Mouse (Mus musculus): ENCODE data around the gene Itgav. TPM values are rescaled to one million over a fixed set of nuclear protein-coding genes. Genes with fewer than 3 reads are reported as not detected.
A peak's percentile ranks its signal among the peaks of the same experiment; 100 is the strongest.

The Itgav gene
- polyA plus RNA-seq, 1 experiment = 25.9 TPM

DNA sequence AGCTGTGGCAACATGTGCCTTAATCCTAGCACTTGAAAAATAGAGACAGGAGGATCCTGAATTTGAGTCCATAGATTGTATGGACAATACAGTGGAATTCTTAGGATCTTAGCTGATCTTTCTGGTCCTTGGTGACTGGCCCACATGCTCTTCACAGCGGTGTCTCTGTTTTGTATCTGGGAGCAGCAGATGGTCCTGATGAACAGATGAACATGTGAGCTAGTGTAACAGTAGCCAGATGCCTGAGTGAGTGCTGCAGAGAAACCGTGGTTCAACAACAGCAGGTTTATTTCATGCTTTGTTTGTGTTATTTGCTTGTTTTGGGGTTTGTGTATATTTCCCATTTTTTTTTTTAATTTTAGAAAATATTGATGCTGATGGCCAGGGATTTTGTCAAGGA is 37.3 kb downstream of the Itgav start:
- no peak for DNase-seq
- Histone ChIP-seq H3K27me3 (ENCODE audit: control insufficient read depth, insufficient read depth, low read length) (no peaks in the 10 kb centered on the region), H3K36me3 (ENCODE audit: control insufficient read depth, insufficient read depth, low read length) (peaks cover 17% of the 10 kb centered on the region), H3K27ac (ENCODE audit: control insufficient read depth, insufficient read depth, low read length) (no peak overlapping the region), H3K4me3 (ENCODE audit: control insufficient read depth, insufficient read depth, low read length) (no peak overlapping the region), H3K4me1 (replicated peaks; ENCODE audit: control insufficient read depth, insufficient read depth, low read length) (no peaks in the 10 kb centered on the region)
- TF ChIP-seq CTCF (IDR thresholded peaks at IDR 0.05; ENCODE audit: borderline replicate concordance, control insufficient read depth, extremely low read depth, insufficient read depth, low read length, poor library complexity) (no peak), POLR2A (IDR thresholded peaks at IDR 0.05; ENCODE audit: control insufficient read depth, extremely low read depth, insufficient read depth, low read length, poor library complexity) (no peak)
- 93% methylated on average over 2 of the region's 2 CpGs for WGBS

DNA sequence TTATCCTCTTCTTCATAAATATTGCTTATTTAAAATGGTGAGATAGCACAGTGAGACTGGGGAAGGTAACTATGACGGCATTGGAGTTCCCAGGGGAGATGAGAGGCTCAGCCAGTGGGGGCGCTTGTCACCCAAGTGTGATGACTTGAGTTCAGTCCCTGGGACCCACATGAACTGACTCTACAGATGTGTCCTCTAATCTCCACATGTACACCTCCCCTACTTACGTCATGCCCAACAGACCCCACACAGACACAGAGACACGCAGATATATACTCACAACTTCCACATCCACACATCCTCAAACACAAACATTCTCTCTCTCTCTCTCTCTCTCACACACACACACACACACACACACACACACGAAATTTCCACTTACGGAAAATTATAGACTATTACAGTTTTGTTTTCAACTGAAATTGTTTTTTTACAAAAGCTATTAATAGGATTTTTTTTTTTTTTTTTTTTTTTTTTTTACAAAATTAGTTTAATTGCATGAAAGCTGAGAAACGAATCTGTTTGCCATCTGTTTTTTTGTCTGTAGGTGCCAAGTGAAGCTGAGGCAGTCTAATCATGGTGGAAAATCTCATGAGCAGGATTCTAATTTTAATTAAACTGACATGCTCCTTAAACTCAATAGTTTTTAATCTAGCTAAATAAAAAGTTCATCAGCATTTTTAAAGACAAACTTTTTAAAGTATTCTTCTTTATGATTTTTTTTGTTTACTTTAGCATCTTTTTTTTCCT is 38.1 kb downstream of the Itgav start:
- no peak overlapping the region for H3K27ac ChIP-seq (ENCODE audit: control insufficient read depth, insufficient read depth, low read length)
- DNase-seq = no peak
- H3K4me1 ChIP-seq (replicated peaks; ENCODE audit: control insufficient read depth, insufficient read depth, low read length) = no peaks in the 10 kb centered on the region
- H3K4me3 ChIP-seq (ENCODE audit: control insufficient read depth, insufficient read depth, low read length) = no peak overlapping the region
- 92% methylated on average over 7 of the region's 7 CpGs for WGBS
- no peaks in the 10 kb centered on the region for H3K27me3 ChIP-seq (ENCODE audit: control insufficient read depth, insufficient read depth, low read length)
- no peak for TF ChIP-seq CTCF (IDR thresholded peaks at IDR 0.05; ENCODE audit: borderline replicate concordance, control insufficient read depth, extremely low read depth, insufficient read depth, low read length, poor library complexity)
- TF ChIP-seq POLR2A (IDR thresholded peaks at IDR 0.05; ENCODE audit: control insufficient read depth, extremely low read depth, insufficient read depth, low read length, poor library complexity) = no peak
- H3K36me3 ChIP-seq (ENCODE audit: control insufficient read depth, insufficient read depth, low read length) = peaks cover 14% of the 10 kb centered on the region

GRCm38 (mm10) chr2:83766058-83766457 is 41.9 kb downstream of the Itgav start:
- WGBS = 95% methylated on average over 6 of the region's 6 CpGs
- peaks cover 18% of the 10 kb centered on the region for H3K36me3 ChIP-seq (ENCODE audit: control insufficient read depth, insufficient read depth, low read length)
- no peaks in the 10 kb centered on the region for H3K4me1 ChIP-seq (replicated peaks; ENCODE audit: control insufficient read depth, insufficient read depth, low read length)
- H3K4me3 ChIP-seq (ENCODE audit: control insufficient read depth, insufficient read depth, low read length) = no peak overlapping the region
- H3K27ac ChIP-seq (ENCODE audit: control insufficient read depth, insufficient read depth, low read length) = no peak overlapping the region
- no peak for DNase-seq
- H3K27me3 ChIP-seq (ENCODE audit: control insufficient read depth, insufficient read depth, low read length) = no peaks in the 10 kb centered on the region
- TF ChIP-seq CTCF (IDR thresholded peaks at IDR 0.05; ENCODE audit: borderline replicate concordance, control insufficient read depth, extremely low read depth, insufficient read depth, low read length, poor library complexity) (no peak), POLR2A (IDR thresholded peaks at IDR 0.05; ENCODE audit: control insufficient read depth, extremely low read depth, insufficient read depth, low read length, poor library complexity) (no peak)

GRCm38 (mm10) chr2:83766878-83767277 is 42.7 kb downstream of the Itgav start:
- Histone ChIP-seq H3K27ac (ENCODE audit: control insufficient read depth, insufficient read depth, low read length) (no peak overlapping the region), H3K4me3 (ENCODE audit: control insufficient read depth, insufficient read depth, low read length) (no peak overlapping the region), H3K27me3 (ENCODE audit: control insufficient read depth, insufficient read depth, low read length) (no peaks in the 10 kb centered on the region), H3K4me1 (replicated peaks; ENCODE audit: control insufficient read depth, insufficient read depth, low read length) (no peaks in the 10 kb centered on the region), H3K36me3 (ENCODE audit: control insufficient read depth, insufficient read depth, low read length) (peaks cover 20% of the 10 kb centered on the region)
- 31% methylated on average over 1 of the region's 1 CpGs for WGBS
- TF ChIP-seq CTCF (IDR thresholded peaks at IDR 0.05; ENCODE audit: borderline replicate concordance, control insufficient read depth, extremely low read depth, insufficient read depth, low read length, poor library complexity) (no peak), POLR2A (IDR thresholded peaks at IDR 0.05; ENCODE audit: control insufficient read depth, extremely low read depth, insufficient read depth, low read length, poor library complexity) (no peak)
- DNase-seq = no peak

- WGBS = 96% methylated on average over 4 of the region's 4 CpGs
- TF ChIP-seq POLR2A (IDR thresholded peaks at IDR 0.05; ENCODE audit: control insufficient read depth, extremely low read depth, insufficient read depth, low read length, poor library complexity) (no peak), CTCF (IDR thresholded peaks at IDR 0.05; ENCODE audit: borderline replicate concordance, control insufficient read depth, extremely low read depth, insufficient read depth, low read length, poor library complexity) (no peak)
- H3K4me3 ChIP-seq (ENCODE audit: control insufficient read depth, insufficient read depth, low read length) = no peak overlapping the region
- no peaks in the 10 kb centered on the region for H3K4me1 ChIP-seq (replicated peaks; ENCODE audit: control insufficient read depth, insufficient read depth, low read length)
- no peak for DNase-seq
- no peak overlapping the region for H3K27ac ChIP-seq (ENCODE audit: control insufficient read depth, insufficient read depth, low read length)
- H3K36me3 ChIP-seq (ENCODE audit: control insufficient read depth, insufficient read depth, low read length) = peaks cover 33% of the 10 kb centered on the region
- H3K27me3 ChIP-seq (ENCODE audit: control insufficient read depth, insufficient read depth, low read length) = no peaks in the 10 kb centered on the region
Observed at GRCm38 (mm10) chr2:83768311-83769047, 44.3 kb downstream of the Itgav start.

DNA sequence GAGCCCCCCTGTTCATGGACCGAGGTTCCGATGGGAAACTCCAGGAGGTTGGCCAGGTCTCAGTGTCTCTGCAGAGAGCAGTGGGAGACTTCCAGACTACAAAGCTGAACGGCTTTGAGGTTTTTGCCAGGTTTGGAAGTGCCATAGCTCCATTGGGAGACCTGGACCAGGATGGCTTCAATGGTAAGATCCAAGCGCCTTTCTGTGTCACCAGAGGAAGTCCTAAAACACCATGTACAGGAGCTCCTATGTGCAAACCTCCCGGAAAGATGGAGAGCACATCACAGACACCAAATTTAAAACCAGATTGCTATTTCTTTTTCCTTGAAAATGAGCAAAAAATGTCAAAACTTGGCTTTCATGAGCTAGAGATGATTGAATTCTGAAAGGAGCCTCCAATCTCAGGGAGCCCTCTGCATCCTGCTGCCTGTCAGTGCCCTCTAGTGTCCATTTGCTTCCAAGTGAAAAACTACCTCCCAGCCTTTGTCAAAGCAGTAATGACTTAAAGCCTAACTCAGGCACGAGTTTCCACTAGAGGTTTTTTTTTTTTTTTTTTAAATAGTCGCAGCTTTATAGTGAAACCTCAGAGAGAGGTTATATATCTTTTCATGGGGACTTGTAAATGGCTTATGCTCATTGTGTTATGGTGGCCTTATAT is 47.1 kb downstream of the Itgav start:
- Histone ChIP-seq H3K27ac (ENCODE audit: control insufficient read depth, insufficient read depth, low read length) (no peak overlapping the region), H3K4me3 (ENCODE audit: control insufficient read depth, insufficient read depth, low read length) (no peak overlapping the region), H3K27me3 (ENCODE audit: control insufficient read depth, insufficient read depth, low read length) (no peaks in the 10 kb centered on the region), H3K36me3 (ENCODE audit: control insufficient read depth, insufficient read depth, low read length) (peaks cover 29% of the 10 kb centered on the region), H3K4me1 (replicated peaks; ENCODE audit: control insufficient read depth, insufficient read depth, low read length) (no peaks in the 10 kb centered on the region)
- peak; percentile 43 for DNase-seq
- 66% methylated on average over 7 of the region's 7 CpGs for WGBS
- TF ChIP-seq CTCF (IDR thresholded peaks at IDR 0.05; ENCODE audit: borderline replicate concordance, control insufficient read depth, extremely low read depth, insufficient read depth, low read length, poor library complexity) = no peak
- TF ChIP-seq POLR2A (IDR thresholded peaks at IDR 0.05; ENCODE audit: control insufficient read depth, extremely low read depth, insufficient read depth, low read length, poor library complexity) = no peak

All from thymus, adult 2 months (tissue).